Mouse (Mus musculus): ENCODE results near the gene Galnt10.
A peak's percentile ranks its signal among the peaks of the same experiment; 100 is the strongest.
"Not testable (repeated sequence)": the region's sequence is repeated elsewhere in the genome, so short reads cannot be mapped to it uniquely, and the experiment has no call there.

Galnt10 gene

GRCm38 (mm10) chr11:57799456-57799855 is 154.2 kb downstream of the Galnt10 start:
- no peak for DNase-seq

- no peak for DNase-seq
Observed at GRCm38 (mm10) chr11:57800266-57800951, 155.2 kb downstream of the Galnt10 start.

GRCm38 (mm10) chr11:57800971-57801765 is 155.9 kb downstream of the Galnt10 start, which contains the start of gene Sap30l:
Gene Sap30l (plus strand): TSS chr11:57801637.
- peak; percentile 93 to 96 for DNase-seq

- DNase-seq: peak; percentile 24 to 42
Observed at GRCm38 (mm10) chr11:57801766-57802510, 156.7 kb downstream of the Galnt10 start.

- DNase-seq: no peak
Observed at GRCm38 (mm10) chr11:57802511-57802870, 157.2 kb downstream of the Galnt10 start.

GRCm38 (mm10) chr11:57805047-57805446 is 159.8 kb downstream of the Galnt10 start:
- no peak for DNase-seq

GRCm38 (mm10) chr11:57809017-57809731 is 163.9 kb downstream of the Galnt10 start:
- no peak for DNase-seq

GRCm38 (mm10) chr11:57809732-57810098 is 164.5 kb downstream of the Galnt10 start:
- no peak for DNase-seq

- DNase-seq: no peak
Observed at GRCm38 (mm10) chr11:57811006-57811405, 165.8 kb downstream of the Galnt10 start.

GRCm38 (mm10) chr11:57812212-57812611 is 167.0 kb downstream of the Galnt10 start:
- no peak for DNase-seq

GRCm38 (mm10) chr11:57813641-57814040 is 168.4 kb downstream of the Galnt10 start:
- DNase-seq: no peak

GRCm38 (mm10) chr11:57818189-57818588 is 172.9 kb downstream of the Galnt10 start:
- DNase-seq: no peak

- DNase-seq: peak; percentile 44 to 46
Observed at GRCm38 (mm10) chr11:57819999-57820581, 174.8 kb downstream of the Galnt10 start.

GRCm38 (mm10) chr11:57823159-57823558 is 177.9 kb downstream of the Galnt10 start:
- DNase-seq: not testable (repeated sequence)

GRCm38 (mm10) chr11:57823714-57824113 is 178.5 kb downstream of the Galnt10 start:
- DNase-seq: no peak

GRCm38 (mm10) chr11:57825234-57825633 is 180.0 kb downstream of the Galnt10 start:
- DNase-seq: not testable (repeated sequence)

GRCm38 (mm10) chr11:57827048-57827914 is 182.0 kb downstream of the Galnt10 start:
- peak; percentile 25 to 44 for DNase-seq

- no peak for DNase-seq
Observed at GRCm38 (mm10) chr11:57827915-57828545, 182.8 kb downstream of the Galnt10 start.

GRCm38 (mm10) chr11:57828955-57829870 is 184.0 kb downstream of the Galnt10 start:
- DNase-seq: no peak

Measured in thymus, adult 18-20 months (tissue).